Mouse (Mus musculus) cerebellum, adult 8-10 months (tissue): ENCODE measurements at regions not wholly inside any gene's neighbourhood (a gene's known extent, or its start where the extent isn't known, plus 50 kb on each side); places are given as distances from the start of the nearest gene placed in this dataset.
A peak's percentile ranks its signal among the peaks of the same experiment; 100 is the strongest.

Source experiments
- DNase-seq: peaks from one replicate; pipeline ENCODE4 v3.0.0; 2022

DNA sequence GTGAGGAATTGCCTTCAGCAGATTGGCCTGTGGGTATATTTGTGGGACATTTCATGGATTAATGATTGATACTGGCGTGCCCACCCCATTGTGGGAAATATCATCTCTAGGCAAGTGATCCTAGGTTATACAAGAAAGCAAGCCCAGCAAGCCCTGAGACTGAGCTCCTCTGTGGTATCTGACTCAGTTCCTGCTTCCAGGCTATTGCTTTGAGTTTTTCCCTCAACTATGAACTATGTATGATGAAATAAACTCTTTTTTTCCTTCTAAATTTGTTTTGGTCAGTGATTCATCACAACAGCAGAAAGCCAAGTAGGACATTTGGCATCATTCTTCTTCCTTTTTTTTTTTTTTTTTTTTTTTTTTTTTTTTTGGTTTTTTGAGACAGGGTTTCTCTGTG is 119.8 kb downstream of the Tbr1 start:
- no peak for DNase-seq

DNA sequence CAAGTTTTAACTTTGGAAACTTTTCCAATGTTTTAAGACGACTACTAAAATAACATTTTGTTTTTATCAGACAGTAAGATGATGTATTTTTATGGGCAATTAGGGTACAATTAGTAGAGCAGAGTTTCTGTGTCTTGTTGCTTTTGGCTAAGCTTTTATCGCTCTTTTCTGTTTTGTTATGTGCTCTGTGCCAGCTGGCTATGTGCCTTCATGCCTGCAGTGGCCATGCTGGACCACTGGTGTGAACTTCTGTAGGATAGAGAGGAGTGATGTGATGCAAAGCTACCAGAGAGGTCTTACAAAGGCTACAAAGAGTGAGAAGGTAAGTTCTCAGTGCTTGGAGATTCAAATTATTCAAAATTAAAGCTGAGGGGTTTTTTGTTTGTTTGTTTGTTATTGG is 108.0 kb upstream of the Slc4a10 start:
- no peak for DNase-seq

DNA sequence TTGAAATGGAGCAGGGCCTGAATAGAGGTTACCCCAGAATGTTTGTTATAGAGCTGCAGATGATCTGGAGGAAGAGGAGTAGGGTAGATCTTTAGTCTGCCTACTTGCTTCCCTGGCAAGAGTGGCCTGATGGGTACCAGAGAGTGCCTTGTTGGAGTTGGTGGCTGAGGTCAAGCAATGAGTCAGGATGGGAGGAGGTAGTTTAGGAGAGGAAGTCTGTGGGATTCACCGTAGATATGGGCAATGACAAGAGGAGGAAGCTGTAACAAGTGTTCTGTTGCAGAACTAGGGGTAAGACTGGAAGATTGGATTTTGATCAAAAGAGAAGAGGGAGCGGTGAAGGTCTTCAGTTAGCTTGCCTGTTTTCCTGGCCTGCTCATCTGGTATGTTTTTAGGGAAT is 80.3 kb upstream of the Slc4a10 start:
- DNase-seq: no peak

DNA sequence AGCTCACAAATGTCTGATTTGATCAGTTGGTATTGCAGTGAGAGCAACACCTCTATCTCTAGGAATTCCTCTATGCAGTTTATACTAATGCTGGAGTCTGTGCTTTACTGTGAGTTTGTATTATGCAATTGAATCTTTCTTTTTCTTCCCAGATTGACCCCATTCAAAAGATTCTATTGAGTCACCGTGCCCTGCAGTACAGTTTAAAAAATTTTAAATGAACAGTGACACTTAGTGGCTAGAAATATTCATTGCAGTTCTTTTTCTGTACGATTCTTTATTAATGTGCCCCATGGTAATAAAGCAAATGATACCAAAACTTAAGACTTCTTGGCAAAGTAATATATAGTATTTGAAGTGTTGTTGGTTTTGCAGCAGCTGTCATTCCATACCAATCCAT is 78.5 kb upstream of the Slc4a10 start:
- DNase-seq: peak; percentile 5

DNA sequence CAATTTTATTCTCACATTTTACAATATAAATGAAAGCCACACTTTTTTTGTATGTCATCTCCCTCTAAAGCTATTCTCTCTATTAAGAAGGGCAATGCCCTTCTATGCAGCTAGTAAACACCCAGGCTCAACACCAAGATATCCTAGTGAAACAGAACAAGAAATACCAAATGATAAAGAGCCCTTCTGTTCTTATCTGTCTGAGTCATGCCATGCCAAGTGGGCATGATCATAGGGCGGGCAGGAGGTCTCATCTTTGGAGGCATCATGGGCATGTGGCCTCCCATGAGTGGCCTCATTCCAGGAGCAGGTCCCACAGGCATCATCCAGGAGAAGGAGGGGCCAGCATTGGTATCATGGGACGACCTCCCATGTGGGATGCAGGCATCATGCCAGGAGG is 76.2 kb upstream of the Slc4a10 start:
- DNase-seq: no peak

DNA sequence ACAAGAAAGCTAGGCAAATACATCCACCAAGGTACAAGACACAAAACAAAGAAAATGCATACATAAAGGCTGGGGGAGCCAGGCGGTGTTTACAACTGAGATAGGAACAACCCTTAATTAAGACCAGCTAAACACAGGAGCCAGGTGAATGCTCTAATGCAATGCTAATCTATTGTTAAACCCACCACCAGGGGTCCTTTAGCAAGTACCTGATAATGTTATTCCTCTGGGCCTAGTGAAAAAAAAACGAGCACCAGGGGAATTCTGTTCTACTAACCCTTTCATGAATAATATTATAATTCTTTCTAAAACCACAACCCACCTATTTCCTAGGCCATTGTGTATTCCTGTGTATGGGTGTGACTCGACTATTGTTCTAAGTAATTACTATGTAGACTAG is 61.5 kb upstream of the Slc4a10 start:
- DNase-seq: no peak

DNA sequence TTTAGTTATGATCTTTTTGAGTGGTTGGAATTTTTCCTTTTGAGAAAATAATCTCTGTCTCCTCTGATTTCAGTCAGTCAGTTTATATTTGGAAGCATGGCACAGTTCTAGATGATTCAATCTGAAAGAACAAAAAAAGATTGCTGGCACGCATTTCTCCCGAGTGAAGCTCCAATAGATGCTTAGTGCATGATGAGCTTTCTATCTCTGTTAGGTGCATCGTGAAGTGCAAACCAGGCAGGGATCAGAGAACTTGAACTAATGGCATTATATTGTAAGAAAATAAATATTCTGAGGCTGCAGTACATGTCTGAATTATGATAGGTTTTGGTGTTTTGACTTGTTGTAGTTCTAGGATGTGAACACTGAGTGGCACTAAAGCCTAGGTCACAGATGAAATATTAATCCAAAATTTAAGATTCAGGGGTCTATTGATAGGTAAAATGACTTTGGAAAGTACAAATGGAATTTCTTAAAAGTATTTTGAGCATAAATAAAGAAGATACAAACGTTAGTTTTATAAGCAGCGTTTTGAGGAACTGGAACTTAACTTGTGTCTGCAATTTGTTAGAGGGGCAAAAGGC is 59.2 kb upstream of the Slc4a10 start:
- DNase-seq: no peak
